Mouse (Mus musculus): Measurements from ENCODE around the gene Gstcd.

Gstcd gene

DNA sequence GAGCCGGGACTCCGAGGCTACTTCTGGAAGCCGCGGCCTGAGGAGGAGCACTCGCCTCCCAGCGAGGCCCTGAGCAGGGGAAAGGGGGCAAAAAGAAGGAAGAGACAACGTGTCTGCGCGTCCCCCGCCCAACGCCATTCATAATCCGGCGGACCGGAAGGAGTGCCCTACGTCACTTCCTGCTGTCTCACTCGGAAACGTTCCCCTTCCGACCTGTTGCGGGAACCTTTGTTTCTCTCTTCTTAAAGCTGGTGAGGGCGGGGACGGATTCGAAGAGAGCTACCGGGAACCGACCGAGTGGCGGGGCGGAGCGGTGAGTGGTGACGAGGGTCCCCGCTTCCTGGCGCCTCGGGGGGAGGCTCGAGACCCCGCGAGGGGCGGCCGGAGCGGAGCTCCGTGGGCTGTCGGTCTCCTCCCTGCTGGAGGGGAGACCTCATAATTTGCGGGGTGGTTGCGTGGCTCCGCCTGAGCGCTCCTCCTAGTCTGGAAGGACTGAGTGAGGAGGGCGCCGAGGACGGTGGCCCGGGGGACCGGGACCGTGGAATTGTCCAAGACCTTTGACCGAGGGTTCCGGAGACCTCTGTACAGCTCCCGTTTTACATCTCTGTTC, at the start of gene Gstcd, which contains the start of gene Ints12:
Gstcd (minus strand) TSS at position 370 of the 610 bp plus-strand sequence.
Ints12 (plus strand) TSS at position 177 of the 610 bp plus-strand sequence.
- peak; percentile 99 for DNase-seq

- no peak for DNase-seq
These were observed 40.8 kb upstream of the Gstcd start for GRCm38 (mm10) chr3:133132611-133133010.

DNA sequence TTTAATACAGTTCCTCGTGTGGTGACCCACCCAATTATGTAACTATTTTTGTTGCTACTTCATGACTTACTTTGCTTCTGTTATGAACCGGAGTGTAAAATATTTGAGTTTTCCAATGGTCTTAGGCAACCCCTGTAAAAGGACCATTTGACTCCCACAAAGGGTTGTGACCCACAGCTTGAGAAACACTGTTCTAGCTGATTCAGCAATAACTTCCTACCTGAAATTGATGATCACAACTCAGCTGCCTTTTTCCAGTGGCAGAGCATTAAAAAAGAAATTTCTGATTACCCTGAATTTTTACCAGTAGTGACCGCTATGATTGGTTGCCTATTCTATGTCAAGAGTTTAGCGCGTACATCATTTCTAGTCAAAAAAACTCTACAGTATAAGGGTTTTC, 39.5 kb upstream of the Gstcd start:
- DNase-seq, result no peak

GRCm38 (mm10) chr3:133113281-133113680, 21.4 kb upstream of the Gstcd start:
- DNase-seq, result no peak

GRCm38 (mm10) chr3:133111741-133112140, 19.9 kb upstream of the Gstcd start:
- peak; percentile 7 for DNase-seq

DNA sequence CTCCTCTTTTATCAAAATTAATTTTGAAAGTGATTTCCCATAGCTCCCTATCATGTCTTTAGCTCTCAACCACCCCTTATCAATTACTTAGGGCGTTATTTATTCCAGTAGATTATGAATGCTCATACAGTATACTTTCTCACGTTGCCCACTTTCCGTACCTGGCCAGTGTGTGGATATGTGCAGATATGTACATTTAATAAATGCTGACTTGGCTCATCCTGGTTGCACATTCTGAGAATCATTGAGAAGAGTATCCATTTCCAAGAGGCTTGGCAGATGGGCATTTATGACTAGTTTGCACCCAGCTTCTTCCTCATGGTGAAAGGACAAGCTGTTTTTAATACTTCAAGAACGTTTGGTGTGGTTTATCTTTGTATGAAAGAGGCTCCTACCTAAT, 18.0 kb upstream of the Gstcd start:
- peak; percentile 35 for DNase-seq

- DNase-seq, result no peak
These were observed 16.9 kb upstream of the Gstcd start for GRCm38 (mm10) chr3:133108731-133109130.

DNA sequence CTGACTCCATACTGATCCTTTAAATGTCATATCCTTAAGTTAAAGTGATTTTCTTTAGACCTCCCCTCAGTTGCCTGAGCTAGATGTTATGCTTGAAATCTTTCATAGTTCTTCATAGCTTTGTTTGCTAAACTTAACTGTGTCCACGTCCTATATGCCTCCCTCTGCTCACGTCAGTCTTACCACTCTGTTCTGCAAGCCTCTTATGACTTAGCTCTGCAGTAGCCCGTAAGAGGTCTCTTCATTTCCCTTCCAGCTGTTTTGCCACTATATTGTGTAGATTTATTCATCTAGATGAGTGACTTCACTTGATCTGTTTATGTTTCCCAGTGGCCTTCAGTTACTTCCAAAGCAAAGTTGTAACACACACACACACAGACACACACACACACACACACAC, 12.6 kb upstream of the Gstcd start:
- DNase-seq, result peak; percentile 55

- peak; percentile 53 for DNase-seq
These were observed 11.9 kb upstream of the Gstcd start for GRCm38 (mm10) chr3:133103768-133104167.

DNA sequence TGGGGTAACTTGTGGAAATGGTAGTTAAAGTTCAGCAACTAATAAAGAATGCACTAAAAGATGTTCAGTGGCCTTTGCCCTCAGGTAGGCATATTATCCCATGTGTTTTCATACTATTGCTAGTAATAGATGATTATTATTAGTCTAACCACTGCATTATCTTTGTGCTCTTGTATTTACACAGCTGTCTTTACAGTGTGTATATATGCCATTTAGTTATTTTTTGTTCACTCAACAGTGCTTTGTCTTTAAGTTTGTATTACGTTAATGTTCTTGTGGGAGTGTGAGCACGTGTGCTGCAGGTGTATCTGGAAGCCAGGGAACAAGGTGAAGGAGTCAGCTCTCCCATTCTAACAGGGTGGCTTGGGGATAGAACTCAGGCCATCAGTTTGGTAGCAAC, 7.1 kb upstream of the Gstcd start:
- DNase-seq, result no peak

- DNase-seq, result no peak
These were observed 6.5 kb upstream of the Gstcd start for GRCm38 (mm10) chr3:133098336-133098735.

DNA sequence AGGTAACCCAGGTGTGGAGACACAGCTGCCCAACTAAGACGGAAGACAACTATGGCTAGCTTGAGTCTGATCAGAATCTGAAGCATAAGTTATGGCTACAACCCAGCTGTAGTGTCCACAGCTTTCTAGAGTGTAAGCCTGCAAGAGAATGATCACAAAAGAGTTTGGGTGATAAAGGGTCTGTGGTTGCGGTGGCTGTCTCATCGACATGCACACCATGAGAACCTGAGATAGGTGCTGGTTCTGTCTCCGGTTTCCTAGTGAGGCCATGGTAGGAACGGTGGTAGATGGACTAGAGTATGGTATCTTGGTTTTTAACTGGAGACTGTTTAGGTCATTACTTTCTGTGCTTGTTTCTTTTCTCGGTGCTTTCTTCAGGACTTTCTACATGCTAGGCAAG, 6.1 kb upstream of the Gstcd start:
- DNase-seq, result no peak

DNA sequence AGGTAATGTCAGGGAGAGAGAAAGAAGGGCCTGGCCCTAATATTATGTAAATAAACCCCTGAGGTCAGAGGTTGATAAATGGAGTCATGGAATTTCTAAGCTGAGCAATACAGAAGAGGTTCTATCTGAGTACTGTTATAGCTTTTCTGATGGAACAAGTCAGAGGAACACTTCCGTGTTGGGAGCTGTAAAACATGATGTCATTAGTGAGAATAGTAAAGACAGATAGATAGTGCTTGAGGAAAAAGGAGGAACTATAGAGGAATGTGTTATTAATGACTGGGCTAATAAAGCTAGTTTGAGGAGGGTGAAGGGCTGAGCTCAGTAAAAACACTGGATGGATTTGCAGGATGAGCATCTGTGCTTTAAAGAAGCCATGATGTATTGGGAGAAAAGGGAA, 2.5 kb upstream of the Gstcd start:
- no peak for DNase-seq

DNA sequence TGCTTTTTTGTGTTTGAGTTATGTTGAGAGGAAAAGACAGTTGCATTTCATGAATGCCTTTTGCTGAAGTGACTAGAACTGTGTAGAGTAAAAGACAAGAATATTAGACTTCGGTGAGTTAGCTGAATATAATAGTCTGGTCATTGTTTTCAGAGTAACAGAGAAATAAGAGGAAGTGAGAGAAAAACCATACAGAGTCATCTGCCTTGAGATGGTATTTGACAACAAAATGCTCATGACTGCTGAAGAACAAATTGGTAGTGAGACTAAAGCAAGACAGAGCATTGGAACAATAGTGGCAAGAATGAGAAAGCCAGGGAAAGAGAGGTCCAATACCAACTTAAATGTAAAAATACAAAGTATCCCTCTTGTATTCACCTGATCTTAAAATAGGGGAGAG, 1.1 kb upstream of the Gstcd start:
- no peak for DNase-seq

- no peak for DNase-seq
These were observed 531 bp upstream of the Gstcd start for GRCm38 (mm10) chr3:133092274-133092853.

- no peak for DNase-seq
These were observed 641 bp downstream of the Gstcd start for GRCm38 (mm10) chr3:133091121-133091663.

DNA sequence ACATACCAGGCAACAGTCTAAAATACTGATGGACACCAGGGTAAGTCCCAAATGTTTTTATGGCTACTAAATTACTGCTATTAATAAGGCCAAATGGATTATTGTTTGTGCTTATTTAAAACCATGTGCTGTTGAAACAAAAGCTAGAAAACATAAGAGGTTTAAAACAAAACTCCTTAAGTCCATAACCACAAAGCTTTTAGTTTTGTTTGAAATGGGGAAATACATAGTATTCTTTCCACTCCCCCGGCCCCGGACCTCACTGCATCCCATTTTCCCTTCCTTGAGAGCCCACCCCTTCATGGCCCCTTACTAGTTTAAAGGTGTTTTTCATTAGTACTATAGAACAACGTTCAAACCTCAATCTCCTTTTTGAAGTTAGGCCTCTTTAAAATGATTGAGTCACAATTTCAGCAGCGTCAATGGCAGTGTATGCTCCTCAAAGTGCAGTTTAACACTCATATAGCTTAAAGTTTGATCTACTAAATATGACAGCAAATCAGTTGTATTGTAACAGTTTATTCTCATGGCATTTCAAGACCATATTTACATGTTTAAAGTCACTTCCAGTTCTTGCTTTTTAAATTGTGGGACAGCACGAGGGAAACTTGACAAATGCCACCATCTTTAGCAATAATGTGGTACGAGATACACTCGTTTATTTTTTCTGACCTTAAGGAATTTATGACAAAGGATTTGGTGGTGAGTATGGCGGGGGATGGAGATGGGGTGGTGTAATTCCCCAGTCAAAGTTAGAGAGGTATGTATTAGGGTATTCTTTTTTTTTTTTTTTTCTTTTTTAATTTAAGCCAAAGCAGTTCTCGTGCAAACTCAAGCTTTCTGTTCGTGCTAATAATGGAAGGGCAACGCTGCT, 1.3 kb downstream of the Gstcd start:
- no peak for DNase-seq

- no peak for DNase-seq
These were observed 6.0 kb downstream of the Gstcd start for GRCm38 (mm10) chr3:133085858-133086257.

- DNase-seq, result no peak
These were observed 9.1 kb downstream of the Gstcd start for GRCm38 (mm10) chr3:133082736-133083135.

- no peak for DNase-seq
These were observed 16.3 kb downstream of the Gstcd start for GRCm38 (mm10) chr3:133075560-133075959.

DNA sequence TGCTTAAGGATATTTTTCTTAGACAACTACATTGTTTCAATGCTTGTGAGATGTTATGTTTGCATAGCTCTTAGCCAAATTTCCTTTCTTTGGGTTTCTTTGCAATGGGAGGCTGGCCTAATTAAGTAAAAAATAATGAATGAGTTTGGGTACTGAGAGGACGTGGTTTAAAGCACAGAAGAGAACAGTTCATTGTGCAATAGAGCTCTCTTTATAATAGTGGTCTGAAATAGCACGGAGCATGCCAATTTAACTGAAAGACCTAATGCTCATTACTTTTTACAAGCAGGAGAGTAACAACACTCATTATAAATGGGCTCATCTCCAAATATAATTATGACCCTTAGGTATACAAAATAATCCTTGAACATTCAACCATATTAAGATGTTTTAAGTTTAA, 39.8 kb downstream of the Gstcd start:
- DNase-seq, result no peak

- DNase-seq, result no peak
These were observed 58.6 kb downstream of the Gstcd start for GRCm38 (mm10) chr3:133033145-133033755.

DNA sequence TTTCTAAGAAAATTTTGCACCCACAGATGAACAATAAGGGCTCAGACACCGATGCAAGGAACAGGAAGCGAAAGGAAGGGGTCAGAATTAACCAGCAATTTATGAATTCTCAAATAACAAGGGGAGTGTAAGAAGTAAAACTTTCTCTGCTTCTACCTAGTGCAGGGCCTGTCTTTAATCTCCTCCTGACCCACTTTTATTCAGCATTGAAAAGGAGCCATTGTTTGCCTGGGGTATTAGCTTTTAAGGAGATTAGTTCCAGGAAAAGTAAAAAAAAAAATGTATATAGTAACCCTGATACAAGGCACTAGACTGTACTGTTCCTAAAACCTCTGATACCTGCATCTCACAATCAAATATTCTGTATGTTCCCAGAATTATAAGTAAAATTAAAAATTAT, 64.9 kb downstream of the Gstcd start:
- no peak for DNase-seq
